Mouse (Mus musculus): ENCODE results near the gene Plcb4. TPM values are rescaled to one million over a fixed set of nuclear protein-coding genes. Genes with fewer than 3 reads are reported as not detected.

Gene Plcb4
- total and polyA plus RNA-seq, 3 experiments: not detected

- peaks cover 47% of the 10 kb centered on the region for H3K9me3 ChIP-seq (replicated peaks; ENCODE audit: low read length)
- in situ Hi-C loops (cut with MboI; ENCODE audit: low pct_ligation_motif_present, low pct_unique_long_range_greater_than_20kb, low sequenced_read_pairs): no loop called here
Measured at GRCm38 (mm10) chr2:135761226-135761802, 102.5 kb downstream of the Plcb4 start.

GRCm38 (mm10) chr2:135764706-135765105 is 105.9 kb downstream of the Plcb4 start:
- Histone ChIP-seq H3K27ac (ENCODE audit: insufficient read depth, low read depth) (no peak overlapping the region), H3K9me3 (replicated peaks; ENCODE audit: low read length) (peaks cover 55% of the 10 kb centered on the region), H3K9ac (ENCODE audit: insufficient read depth, low read depth) (no peak overlapping the region), H3K27me3 (replicated peaks) (no peaks in the 10 kb centered on the region), H3K36me3 (replicated peaks in 1 of 2; ENCODE audit: control insufficient read depth in 1 of 2, insufficient read depth in 1 of 2, low read length in 1 of 2) (no peaks in the 10 kb centered on the region), H3K4me1 (ENCODE audit: control insufficient read depth in 1 of 2, insufficient read depth in 2 of 2) (no peaks in the 10 kb centered on the region), H3K79me2 (replicated peaks; ENCODE audit: control insufficient read depth, extremely low read depth, insufficient read depth, poor library complexity, severe bottlenecking) (no peaks in the 10 kb centered on the region), H3K4me2 (ENCODE audit: insufficient read depth, low read depth, poor library complexity, severe bottlenecking) (no peak overlapping the region), H3K4me3 (replicated peaks in 1 of 3; ENCODE audit: low read depth in 2 of 3, low read length in 2 of 3, poor library complexity in 1 of 3) (no peak overlapping the region)
- DNase-seq (ENCODE audit: extremely low read depth): no peak
- in situ Hi-C loops (cut with MboI; ENCODE audit: low pct_ligation_motif_present, low pct_unique_long_range_greater_than_20kb, low sequenced_read_pairs) (no loop called here), dilution Hi-C loops (cut with MboI; ENCODE audit: extremely low pct_ligation_motif_present, extremely low pct_unique_long_range_greater_than_20kb, low sequenced_read_pairs) (no loop called here)
- TF ChIP-seq MAZ (IDR thresholded peaks at IDR 0.05; ENCODE audit: low read depth, low read length): no peak
- TF ChIP-seq ZMIZ1 (IDR thresholded peaks at IDR 0.05; ENCODE audit: low read depth, low read length): no peak
- no peak for TF ChIP-seq USF1 (IDR thresholded peaks at IDR 0.05; ENCODE audit: low read depth, low read length)
- TF ChIP-seq EP300 (IDR thresholded peaks at IDR 0.05; ENCODE audit: low read length): no peak
- no peak for TF ChIP-seq BHLHE40 (IDR thresholded peaks at IDR 0.05; ENCODE audit: low read depth, low read length)
- no peak for TF ChIP-seq KAT2A (IDR thresholded peaks at IDR 0.05; ENCODE audit: insufficient replicate concordance, low read length)
- TF ChIP-seq ELF1 (IDR thresholded peaks at IDR 0.05; ENCODE audit: low read depth, low read length): no peak
- TF ChIP-seq SIN3A (IDR thresholded peaks at IDR 0.05; ENCODE audit: low read length): no peak
- TF ChIP-seq NRF1 (IDR thresholded peaks at IDR 0.05; ENCODE audit: low read depth, low read length): no peak
- no peak for TF ChIP-seq ZKSCAN1 (IDR thresholded peaks at IDR 0.05; ENCODE audit: borderline replicate concordance, low read depth, low read length)
- TF ChIP-seq CTCF (conservative IDR thresholded peaks at IDR 0.05 in 1 of 2, IDR thresholded peaks at IDR 0.05 in 1 of 2; ENCODE audit: low read depth in 2 of 2, low read length in 2 of 2): no peak

More at GRCm38 (mm10) chr2:135761226-135761802, 102.5 kb downstream of the Plcb4 start:
- Histone ChIP-seq H3K79me2 (replicated peaks; ENCODE audit: control insufficient read depth, extremely low read depth, insufficient read depth, poor library complexity, severe bottlenecking) (no peaks in the 10 kb centered on the region), H3K4me3 (replicated peaks in 1 of 3; ENCODE audit: low read depth in 2 of 3, low read length in 2 of 3, poor library complexity in 1 of 3) (no peak overlapping the region), H3K27ac (ENCODE audit: insufficient read depth, low read depth) (no peak overlapping the region), H3K27me3 (replicated peaks) (no peaks in the 10 kb centered on the region), H3K9ac (ENCODE audit: insufficient read depth, low read depth) (no peak overlapping the region), H3K36me3 (replicated peaks in 1 of 2; ENCODE audit: control insufficient read depth in 1 of 2, insufficient read depth in 1 of 2, low read length in 1 of 2) (no peaks in the 10 kb centered on the region), H3K4me2 (ENCODE audit: insufficient read depth, low read depth, poor library complexity, severe bottlenecking) (no peak overlapping the region), H3K4me1 (ENCODE audit: control insufficient read depth in 1 of 2, insufficient read depth in 2 of 2) (no peaks in the 10 kb centered on the region)
- dilution Hi-C loops (cut with MboI; ENCODE audit: extremely low pct_ligation_motif_present, extremely low pct_unique_long_range_greater_than_20kb, low sequenced_read_pairs): no loop called here
- TF ChIP-seq EP300 (IDR thresholded peaks at IDR 0.05; ENCODE audit: low read length): no peak
- TF ChIP-seq USF1 (IDR thresholded peaks at IDR 0.05; ENCODE audit: low read depth, low read length): no peak
- TF ChIP-seq ZNF384 (IDR thresholded peaks at IDR 0.05; ENCODE audit: low read depth, low read length): no peak
- no peak for TF ChIP-seq TBP (conservative IDR thresholded peaks at IDR 0.05; ENCODE audit: low read depth, low read length)
- no peak for TF ChIP-seq RAD21 (IDR thresholded peaks at IDR 0.05; ENCODE audit: low read depth, low read length)
- TF ChIP-seq MAX (IDR thresholded peaks at IDR 0.05; ENCODE audit: low read length): no peak
- TF ChIP-seq ZMIZ1 (IDR thresholded peaks at IDR 0.05; ENCODE audit: low read depth, low read length): no peak
- TF ChIP-seq POLR2AphosphoS2 (IDR thresholded peaks at IDR 0.05; ENCODE audit: low read depth, low read length): no peak
- TF ChIP-seq SIN3A (IDR thresholded peaks at IDR 0.05; ENCODE audit: low read length): no peak
- no peak for DNase-seq (ENCODE audit: extremely low read depth)

Data from CH12.LX (cell line).